Mouse (Mus musculus): Measurements from ENCODE around the gene Zbp1.

DNA sequence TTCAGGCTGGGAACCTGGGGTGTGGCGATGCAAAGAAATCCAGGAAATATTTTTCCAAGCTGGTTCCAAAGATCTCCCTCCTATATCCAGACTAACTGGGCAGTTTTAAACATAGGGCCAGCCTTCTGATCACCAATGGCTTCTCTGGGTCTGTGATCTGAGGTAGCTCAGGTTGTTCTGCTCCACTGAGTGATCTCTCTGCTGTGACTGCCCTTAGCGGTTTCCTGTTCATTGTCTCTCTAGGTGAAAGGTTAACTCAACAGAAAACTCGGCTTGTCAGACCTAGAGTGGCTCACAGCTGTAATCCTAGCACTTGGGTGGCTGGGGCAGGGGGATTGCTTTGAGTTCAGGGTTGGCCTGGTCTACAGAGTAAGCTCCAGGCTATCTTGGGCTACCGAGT lies 61.3 kb downstream of the Zbp1 start:
- TF ChIP-seq POLR2A (IDR thresholded peaks at IDR 0.05; ENCODE audit: borderline replicate concordance, extremely low read depth, low read depth, low read length) (no peak), CTCF (IDR thresholded peaks at IDR 0.05; ENCODE audit: insufficient read depth, low read length) (no peak)

All from lung, adult 2 months (tissue).